Mouse (Mus musculus): ENCODE data around the gene Tifab. TPM values are rescaled to one million over a fixed set of nuclear protein-coding genes. Genes with fewer than 3 reads are reported as not detected.
A peak's percentile ranks its signal among the peaks of the same experiment; 100 is the strongest.

Gene Tifab
- 0.37 and 0.70 TPM in 2 replicates for polyA plus RNA-seq (2012; rRNA removed)

- DNase-seq (ENCODE audit: low read depth): no peak
- no peak for TF ChIP-seq CTCF (IDR thresholded peaks at IDR 0.05; ENCODE audit: borderline replicate concordance, extremely low read depth, insufficient read depth, insufficient read length)
- TF ChIP-seq POLR2A (IDR thresholded peaks at IDR 0.05; ENCODE audit: borderline replicate concordance, extremely low read depth, insufficient read depth, insufficient read length, poor library complexity, severe bottlenecking): no peak
Observed at GRCm38 (mm10) chr13:56178416-56179035, at the start of gene Tifab. Tifab (minus strand) TSS chr13:56178885.

GRCm38 (mm10) chr13:56226175-56226954, 47.7 kb upstream of the Tifab start:
- peak; percentile 87 for DNase-seq (ENCODE audit: low read depth)
- TF ChIP-seq POLR2A (IDR thresholded peaks at IDR 0.05; ENCODE audit: borderline replicate concordance, extremely low read depth, insufficient read depth, insufficient read length, poor library complexity, severe bottlenecking) (no peak), CTCF (IDR thresholded peaks at IDR 0.05; ENCODE audit: borderline replicate concordance, extremely low read depth, insufficient read depth, insufficient read length) (no peak)

GRCm38 (mm10) chr13:56223625-56224024, 44.9 kb upstream of the Tifab start:
- TF ChIP-seq POLR2A (IDR thresholded peaks at IDR 0.05; ENCODE audit: borderline replicate concordance, extremely low read depth, insufficient read depth, insufficient read length, poor library complexity, severe bottlenecking) (no peak), CTCF (IDR thresholded peaks at IDR 0.05; ENCODE audit: borderline replicate concordance, extremely low read depth, insufficient read depth, insufficient read length) (no peak)
- no peak for DNase-seq (ENCODE audit: low read depth)

GRCm38 (mm10) chr13:56222849-56223246, 44.2 kb upstream of the Tifab start:
- no peak for DNase-seq (ENCODE audit: low read depth)
- TF ChIP-seq POLR2A (IDR thresholded peaks at IDR 0.05; ENCODE audit: borderline replicate concordance, extremely low read depth, insufficient read depth, insufficient read length, poor library complexity, severe bottlenecking): no peak
- TF ChIP-seq CTCF (IDR thresholded peaks at IDR 0.05; ENCODE audit: borderline replicate concordance, extremely low read depth, insufficient read depth, insufficient read length): no peak

GRCm38 (mm10) chr13:56221995-56222848, 43.5 kb upstream of the Tifab start:
- peak; percentile 91 for DNase-seq (ENCODE audit: low read depth)
- TF ChIP-seq POLR2A (IDR thresholded peaks at IDR 0.05; ENCODE audit: borderline replicate concordance, extremely low read depth, insufficient read depth, insufficient read length, poor library complexity, severe bottlenecking): no peak
- no peak for TF ChIP-seq CTCF (IDR thresholded peaks at IDR 0.05; ENCODE audit: borderline replicate concordance, extremely low read depth, insufficient read depth, insufficient read length)

- peak; percentile 93 for DNase-seq (ENCODE audit: low read depth)
- TF ChIP-seq POLR2A (IDR thresholded peaks at IDR 0.05; ENCODE audit: borderline replicate concordance, extremely low read depth, insufficient read depth, insufficient read length, poor library complexity, severe bottlenecking): no peak
Observed at GRCm38 (mm10) chr13:56221129-56221910, 42.6 kb upstream of the Tifab start.

GRCm38 (mm10) chr13:56219254-56219653, 40.6 kb upstream of the Tifab start:
- no peak for TF ChIP-seq POLR2A (IDR thresholded peaks at IDR 0.05; ENCODE audit: borderline replicate concordance, extremely low read depth, insufficient read depth, insufficient read length, poor library complexity, severe bottlenecking)
- no peak for TF ChIP-seq CTCF (IDR thresholded peaks at IDR 0.05; ENCODE audit: borderline replicate concordance, extremely low read depth, insufficient read depth, insufficient read length)

GRCm38 (mm10) chr13:56216090-56216489, 37.4 kb upstream of the Tifab start:
- peak; percentile 60 for DNase-seq (ENCODE audit: low read depth)
- TF ChIP-seq CTCF (IDR thresholded peaks at IDR 0.05; ENCODE audit: borderline replicate concordance, extremely low read depth, insufficient read depth, insufficient read length) (no peak), POLR2A (IDR thresholded peaks at IDR 0.05; ENCODE audit: borderline replicate concordance, extremely low read depth, insufficient read depth, insufficient read length, poor library complexity, severe bottlenecking) (no peak)

More at GRCm38 (mm10) chr13:56219254-56219653, 40.6 kb upstream of the Tifab start:
- no peak for DNase-seq (ENCODE audit: low read depth)

- TF ChIP-seq CTCF (IDR thresholded peaks at IDR 0.05; ENCODE audit: borderline replicate concordance, extremely low read depth, insufficient read depth, insufficient read length) (no peak), POLR2A (IDR thresholded peaks at IDR 0.05; ENCODE audit: borderline replicate concordance, extremely low read depth, insufficient read depth, insufficient read length, poor library complexity, severe bottlenecking) (no peak)
- DNase-seq (ENCODE audit: low read depth): peak; percentile 85
Observed at GRCm38 (mm10) chr13:56214633-56215032, 35.9 kb upstream of the Tifab start.

GRCm38 (mm10) chr13:56209067-56209411, 30.4 kb upstream of the Tifab start:
- no peak for DNase-seq (ENCODE audit: low read depth)
- TF ChIP-seq POLR2A (IDR thresholded peaks at IDR 0.05; ENCODE audit: borderline replicate concordance, extremely low read depth, insufficient read depth, insufficient read length, poor library complexity, severe bottlenecking): no peak
- TF ChIP-seq CTCF (IDR thresholded peaks at IDR 0.05; ENCODE audit: borderline replicate concordance, extremely low read depth, insufficient read depth, insufficient read length): no peak

Measured in brain, embryonic 14.5 days (tissue).